Mouse (Mus musculus): ENCODE measurements at regions not wholly inside any gene's neighbourhood (a gene's known extent, or its start where the extent isn't known, plus 50 kb on each side); places are given as distances from the start of the nearest gene placed in this dataset.

DNA sequence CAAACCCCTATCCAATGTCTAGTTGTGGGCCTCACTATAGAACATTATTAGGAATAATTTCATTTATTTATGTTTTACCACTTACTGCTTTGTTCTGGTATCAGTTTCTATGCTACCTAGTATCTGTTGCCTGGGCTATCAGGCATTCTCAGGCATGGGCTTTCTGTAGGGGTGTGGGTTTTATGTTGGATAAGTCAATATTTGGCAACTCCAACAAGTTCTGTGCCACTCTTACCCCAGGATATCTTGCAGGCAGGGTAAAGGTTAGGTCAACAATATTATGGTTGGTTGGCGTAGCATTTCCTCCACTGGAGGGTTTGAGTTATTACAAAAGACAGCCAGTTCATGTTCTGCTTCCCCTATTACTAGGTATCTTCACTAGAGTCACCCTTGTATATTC, 65.8 kb downstream of the Smim10l1 start:
- no peak overlapping the region for H3K27ac ChIP-seq (replicated peaks; ENCODE audit: insufficient read depth, low read depth, low read length)
- TF ChIP-seq POLR2A (IDR thresholded peaks at IDR 0.05; ENCODE audit: extremely low read depth, insufficient read depth, low read length) (no peak), CTCF (IDR thresholded peaks at IDR 0.05; ENCODE audit: low read depth, low read length) (no peak)
- no peaks in the 10 kb centered on the region for H3K36me3 ChIP-seq (ENCODE audit: control insufficient read depth, insufficient read depth, low read length)
- no peak overlapping the region for H3K9ac ChIP-seq (ENCODE audit: low read depth, low read length)
- WGBS = 13% methylated on average over 1 of the region's 1 CpGs
- H3K79me2 ChIP-seq (ENCODE audit: control insufficient read depth, insufficient read depth, low read length) = no peaks in the 10 kb centered on the region
- H3K4me3 ChIP-seq (ENCODE audit: insufficient read depth, low read depth, low read length) = no peak overlapping the region
- peak; percentile 45 for DNase-seq (ENCODE audit: extremely low read depth, low read depth, low spot score)
- no peaks in the 10 kb centered on the region for H3K4me1 ChIP-seq (ENCODE audit: control insufficient read depth, insufficient read depth, low read length)
- no peaks in the 10 kb centered on the region for H3K27me3 ChIP-seq (ENCODE audit: control insufficient read depth, insufficient read depth, low read length)

- no peaks in the 10 kb centered on the region for H3K4me1 ChIP-seq (ENCODE audit: control insufficient read depth, insufficient read depth, low read length)
- no peak overlapping the region for H3K9ac ChIP-seq (ENCODE audit: low read depth, low read length)
- no peaks in the 10 kb centered on the region for H3K79me2 ChIP-seq (ENCODE audit: control insufficient read depth, insufficient read depth, low read length)
- no peaks in the 10 kb centered on the region for H3K36me3 ChIP-seq (ENCODE audit: control insufficient read depth, insufficient read depth, low read length)
- H3K4me3 ChIP-seq (ENCODE audit: insufficient read depth, low read depth, low read length) = no peak overlapping the region
- DNase-seq (ENCODE audit: extremely low read depth, low read depth, low spot score) = no peak
- 78% methylated on average over 2 of the region's 2 CpGs for WGBS
- no peak overlapping the region for H3K27ac ChIP-seq (replicated peaks; ENCODE audit: insufficient read depth, low read depth, low read length)
- no peak for TF ChIP-seq POLR2A (IDR thresholded peaks at IDR 0.05; ENCODE audit: extremely low read depth, insufficient read depth, low read length)
- no peak for TF ChIP-seq CTCF (IDR thresholded peaks at IDR 0.05; ENCODE audit: low read depth, low read length)
- no peaks in the 10 kb centered on the region for H3K27me3 ChIP-seq (ENCODE audit: control insufficient read depth, insufficient read depth, low read length)
Observed at GRCm38 (mm10) chr6:133171286-133171685, 66.6 kb downstream of the Smim10l1 start.

GRCm38 (mm10) chr6:133206173-133206572, 85.8 kb upstream of the 5530400C23Rik start:
- no peaks in the 10 kb centered on the region for H3K36me3 ChIP-seq (ENCODE audit: control insufficient read depth, insufficient read depth, low read length)
- no peaks in the 10 kb centered on the region for H3K27me3 ChIP-seq (ENCODE audit: control insufficient read depth, insufficient read depth, low read length)
- TF ChIP-seq CTCF (IDR thresholded peaks at IDR 0.05; ENCODE audit: low read depth, low read length) (peak; percentile 67), POLR2A (IDR thresholded peaks at IDR 0.05; ENCODE audit: extremely low read depth, insufficient read depth, low read length) (no peak)
- H3K9ac ChIP-seq (ENCODE audit: low read depth, low read length) = no peak overlapping the region
- 5% methylated on average over 3 of the region's 3 CpGs for whole genome bisulfite sequencing
- H3K4me3 ChIP-seq (ENCODE audit: insufficient read depth, low read depth, low read length) = no peak overlapping the region
- DNase-seq (ENCODE audit: extremely low read depth, low read depth, low spot score) = peak; percentile 24
- no peaks in the 10 kb centered on the region for H3K4me1 ChIP-seq (ENCODE audit: control insufficient read depth, insufficient read depth, low read length)
- no peaks in the 10 kb centered on the region for H3K79me2 ChIP-seq (ENCODE audit: control insufficient read depth, insufficient read depth, low read length)
- no peak overlapping the region for H3K27ac ChIP-seq (replicated peaks; ENCODE audit: insufficient read depth, low read depth, low read length)
